Mouse (Mus musculus): Measurements from ENCODE around the gene Dnm1.
A peak's percentile ranks its signal among the peaks of the same experiment; 100 is the strongest.

Gene Dnm1

GRCm38 (mm10) chr2:32282727-32283126 is 70.4 kb downstream of the Dnm1 start:
- peak; percentile 31 to 56 for DNase-seq (ENCODE audit: low spot score in 2 of 2)

- DNase-seq (ENCODE audit: low spot score in 2 of 2), result no peak
Observed at GRCm38 (mm10) chr2:32282289-32282688, 70.8 kb downstream of the Dnm1 start.

DNA sequence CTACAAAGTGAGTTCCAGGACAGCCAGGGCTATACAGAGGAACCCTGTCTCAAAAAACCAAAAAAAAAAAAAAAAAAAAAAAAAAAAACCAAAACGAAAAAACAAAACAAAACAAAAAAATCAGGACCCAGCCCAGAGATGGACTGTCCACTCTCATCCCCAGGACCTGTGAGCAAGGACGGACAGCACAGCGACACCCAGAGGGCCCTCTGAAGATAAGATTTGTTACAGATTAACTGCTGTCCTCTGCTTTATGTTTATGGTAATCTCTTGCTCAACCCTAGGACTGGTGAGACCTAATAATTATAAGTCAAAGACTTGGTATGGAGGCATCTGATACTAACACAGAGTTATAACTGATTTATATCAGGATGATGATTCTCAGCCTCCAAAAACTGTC is 77.3 kb downstream of the Dnm1 start:
- no peak for DNase-seq (ENCODE audit: low spot score in 2 of 2)

DNA sequence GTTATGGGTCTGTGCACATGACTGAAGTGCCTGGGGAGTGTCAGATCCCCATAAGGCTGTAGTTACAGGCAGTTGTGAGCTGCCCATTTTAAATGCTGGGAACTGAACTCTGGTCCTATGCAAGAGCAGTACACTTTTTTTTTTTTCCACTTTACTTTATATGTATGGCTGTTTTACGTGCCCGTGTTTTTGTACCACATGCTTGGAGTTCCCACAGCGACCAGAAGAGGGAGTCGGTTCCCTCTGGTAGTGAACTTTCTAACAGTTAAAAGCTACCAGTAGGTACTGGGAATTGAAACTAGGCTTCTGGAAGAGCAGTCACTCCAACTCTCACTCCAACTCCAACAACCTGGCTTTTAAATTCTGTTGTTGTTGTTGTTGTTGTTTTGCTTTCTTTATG is 92.5 kb downstream of the Dnm1 start:
- DNase-seq (ENCODE audit: low spot score in 2 of 2), result peak in 1 of 2 experiments; percentile 37

DNA sequence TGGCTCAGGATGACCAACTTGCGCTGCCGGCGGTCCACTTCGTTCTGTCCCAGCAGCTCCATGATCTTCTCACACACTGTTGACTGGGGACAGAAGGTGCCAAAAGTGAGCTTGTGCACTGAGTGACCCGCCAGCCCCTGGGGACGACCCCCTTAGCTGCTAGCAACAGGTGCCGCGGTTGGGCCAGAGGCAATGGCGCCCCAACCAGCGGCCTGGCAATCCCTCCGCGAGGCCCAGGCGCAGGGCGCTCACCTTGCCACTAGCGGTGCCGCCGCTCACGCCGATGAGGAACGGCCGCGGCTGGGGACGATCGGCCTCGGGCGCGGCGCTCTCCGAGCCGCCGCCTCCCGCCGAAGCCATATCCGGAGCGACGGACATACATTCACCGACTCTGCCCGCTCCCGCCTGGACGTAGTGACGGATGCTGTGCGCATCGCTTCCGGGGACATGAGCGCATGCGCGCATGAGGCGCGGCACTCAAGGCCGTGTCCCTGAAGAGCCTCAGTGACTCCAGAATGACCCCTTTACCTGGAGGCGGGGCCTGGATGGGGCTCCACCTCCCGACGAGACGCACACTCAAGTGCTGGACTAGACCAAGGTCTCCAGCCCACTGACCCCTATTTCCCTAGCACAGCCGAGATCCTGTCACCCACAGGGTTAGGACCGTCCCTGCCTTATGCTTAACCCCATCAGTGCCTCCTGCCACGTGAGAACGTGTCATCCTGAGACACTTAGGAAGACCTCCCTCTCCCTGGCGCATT is 93.3 kb downstream of the Dnm1 start, which contains the start of gene Uck1:
Gene Uck1 (minus strand): TSS at position 503 of the 761 bp plus-strand sequence.
- DNase-seq (ENCODE audit: low spot score in 2 of 2), result peak; percentile 88 to 92

DNA sequence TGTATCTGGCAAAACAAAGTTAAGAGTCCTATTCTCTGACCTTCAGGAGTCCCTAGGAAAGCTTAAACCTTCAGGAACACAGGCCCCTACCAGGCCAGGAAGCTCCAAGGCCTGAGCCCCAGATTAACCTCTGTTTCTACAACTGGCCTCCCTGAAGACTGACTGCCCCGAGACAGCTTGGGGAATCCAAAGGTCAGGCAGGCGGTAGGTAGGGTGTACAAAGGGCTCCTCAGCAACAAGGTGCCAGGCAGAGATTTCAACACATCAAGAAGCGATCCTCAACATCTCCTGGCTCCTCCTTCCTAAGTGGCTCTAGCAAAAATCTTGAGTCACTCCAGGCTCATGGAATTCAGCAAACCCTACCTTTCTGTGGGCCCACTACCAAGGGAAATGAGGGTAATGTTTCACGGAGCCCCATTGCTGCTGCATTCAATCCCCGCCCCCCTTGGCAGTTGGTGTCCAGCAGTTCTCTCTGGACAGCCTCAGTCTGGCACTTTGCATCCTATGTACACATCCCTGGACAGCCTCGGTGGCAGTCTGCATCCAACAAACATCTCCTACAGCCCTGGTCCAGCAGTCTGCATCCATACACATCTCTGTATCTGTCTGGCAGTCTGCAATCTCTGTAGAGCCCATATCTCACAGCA is 94.1 kb downstream of the Dnm1 start:
- no peak for DNase-seq (ENCODE audit: low spot score in 2 of 2)
